ENCODE assay signal across 9 mouse cellular contexts in the genomic region with DNA sequence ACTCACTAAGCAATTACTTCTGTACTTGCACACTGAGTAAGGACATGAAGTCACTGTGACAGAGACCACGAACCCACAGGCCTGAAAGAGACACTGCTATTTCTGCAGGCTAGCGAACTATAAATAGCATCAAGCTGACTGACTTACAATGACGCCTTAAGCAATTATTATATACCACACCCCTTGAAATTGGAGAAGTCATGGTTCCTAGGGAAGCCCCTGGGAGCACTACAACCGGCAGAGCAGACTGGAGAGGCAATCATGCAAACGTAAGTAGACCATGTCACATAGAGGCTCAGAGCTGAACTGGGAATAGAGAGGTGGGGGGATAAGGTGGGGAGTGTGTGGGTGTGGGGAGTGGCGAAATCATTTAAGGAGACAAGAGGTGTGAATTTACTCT.
DNase-seq lines count a peak whose midpoint lies in the region; ATAC-seq and TF ChIP-seq lines count a peak whose summit lies in the region.
"Had no signal": no experiment of that assay in that cellular context is flagged by ENCODE, and none has a peak within 500 bp of the region (broad histone marks: within the 10 kb centered on the region; RNA-seq: fewer than 3 reads in every experiment).

No protein-coding gene starts in this region.

- no peaks in the 10 kb centered on the region for H3K27me3 ChIP-seq in hindbrain, postnatal 0 days (ENCODE audit: insufficient read depth, low read length)
- no peaks in the 10 kb centered on the region for H3K27me3 ChIP-seq in hindbrain, embryonic 11.5 days (ENCODE audit: control insufficient read depth, insufficient read depth, low read length)
- H3K27me3 ChIP-seq in intestine, embryonic 16.5 days (replicated peaks; ENCODE audit: control insufficient read depth, insufficient read depth, low read length) = no peaks in the 10 kb centered on the region
- H3K27me3 ChIP-seq in heart, embryonic 11.5 days (ENCODE audit: control insufficient read depth, insufficient read depth, low read length) = no peaks in the 10 kb centered on the region

- DNase-seq in hindbrain, postnatal 0 days (ENCODE audit: low spot score) = no peak
- no peak for DNase-seq in hindbrain, embryonic 11.5 days (ENCODE audit: low spot score)
- peak; percentile 65 for DNase-seq in 416B (ENCODE audit: low read depth)
- DNase-seq in lung, postnatal 36 days = peak; percentile 37
- DNase-seq in thymus, postnatal 10 days (ENCODE audit: low spot score in 2 of 2) = no peak
- DNase-seq: thymus, postnatal 25 days had no signal

- H3K36me3 ChIP-seq in hindbrain, postnatal 0 days (ENCODE audit: insufficient read depth, low read length) = no peaks in the 10 kb centered on the region
- no peaks in the 10 kb centered on the region for H3K36me3 ChIP-seq in hindbrain, embryonic 11.5 days (ENCODE audit: control insufficient read depth, insufficient read depth, low read length)
- H3K36me3 ChIP-seq in intestine, embryonic 16.5 days (ENCODE audit: control insufficient read depth, insufficient read depth, low read length) = no peaks in the 10 kb centered on the region
- no peaks in the 10 kb centered on the region for H3K36me3 ChIP-seq in heart, embryonic 11.5 days (ENCODE audit: control insufficient read depth, insufficient read depth, low read length)

- H3K9ac ChIP-seq in hindbrain, postnatal 0 days (replicated peaks; ENCODE audit: low read length) = no peak overlapping the region
- H3K9ac ChIP-seq in hindbrain, embryonic 11.5 days (ENCODE audit: low read depth, low read length) = no peak overlapping the region
- no peak overlapping the region for H3K9ac ChIP-seq in intestine, embryonic 16.5 days (ENCODE audit: low read depth, low read length)
- no peak overlapping the region for H3K9ac ChIP-seq in heart, embryonic 11.5 days (ENCODE audit: low read depth, low read length)

- H3K9me3 ChIP-seq in hindbrain, postnatal 0 days (ENCODE audit: low read length) = no peaks in the 10 kb centered on the region
- no peaks in the 10 kb centered on the region for H3K9me3 ChIP-seq in hindbrain, embryonic 11.5 days (ENCODE audit: control insufficient read depth, low read length)
- 0 out of 2 replicates have a peak, but pooled peaks cover 3% of the 10 kb centered on the region for H3K9me3 ChIP-seq in intestine, embryonic 16.5 days (ENCODE audit: control insufficient read depth, low read length)
- H3K9me3 ChIP-seq in heart, embryonic 11.5 days (replicated peaks; ENCODE audit: control insufficient read depth, low read length) = no peaks in the 10 kb centered on the region

- no peak for TF ChIP-seq CTCF in hindbrain, postnatal 0 days (IDR thresholded peaks at IDR 0.05; ENCODE audit: low read depth)

- WGBS in hindbrain, postnatal 0 days = 42% methylated on average over 6 of the region's 6 CpGs
- 53% methylated on average over 6 of the region's 6 CpGs for WGBS in hindbrain, embryonic 11.5 days
- WGBS in intestine, embryonic 16.5 days = 48% methylated on average over 6 of the region's 6 CpGs
- 45% methylated on average over 6 of the region's 6 CpGs for WGBS in heart, embryonic 11.5 days (ENCODE audit: insufficient replicate concordance)

- ATAC-seq in hindbrain, postnatal 0 days = peak; percentile 55; the same call in 1 of the 2 replicates
- no peak for ATAC-seq in hindbrain, embryonic 11.5 days (ENCODE audit: low FRiP score)
- peak; percentile 93 for ATAC-seq in common myeloid progenitor, adult 5-6 weeks (replicated peaks; ENCODE audit: low read depth, poor library complexity, severe bottlenecking)
- no peak for ATAC-seq in intestine, embryonic 16.5 days
- ATAC-seq in heart, embryonic 11.5 days (replicated peaks; ENCODE audit: insufficient number of reproducible peaks, low FRiP score, low TSS enrichment) = no peak

- H3K4me2 ChIP-seq in hindbrain, postnatal 0 days (ENCODE audit: low read depth, low read length) = no peak overlapping the region
- H3K4me2 ChIP-seq in hindbrain, embryonic 11.5 days (replicated peaks; ENCODE audit: low read depth, low read length) = no peak overlapping the region
- no peak overlapping the region for H3K4me2 ChIP-seq in intestine, embryonic 16.5 days (ENCODE audit: low read depth, low read length)
- H3K4me2 ChIP-seq in heart, embryonic 11.5 days = no peak overlapping the region

- H3K4me3 ChIP-seq in hindbrain, postnatal 0 days (ENCODE audit: low read length) = no peak overlapping the region
- no peak overlapping the region for H3K4me3 ChIP-seq in hindbrain, embryonic 11.5 days (ENCODE audit: low read depth, low read length)
- no peak overlapping the region for H3K4me3 ChIP-seq in intestine, embryonic 16.5 days (ENCODE audit: low read length)
- H3K4me3 ChIP-seq in heart, embryonic 11.5 days (ENCODE audit: low read depth, low read length) = no peak overlapping the region

- no peaks in the 10 kb centered on the region for H3K4me1 ChIP-seq in hindbrain, postnatal 0 days (ENCODE audit: insufficient read depth, low read length)
- H3K4me1 ChIP-seq in hindbrain, embryonic 11.5 days (replicated peaks; ENCODE audit: control insufficient read depth, insufficient read depth, low read length) = no peaks in the 10 kb centered on the region
- H3K4me1 ChIP-seq in intestine, embryonic 16.5 days (ENCODE audit: control insufficient read depth, insufficient read depth, low read length) = no peaks in the 10 kb centered on the region
- peaks cover 11% of the 10 kb centered on the region; the same call in 1 of the 2 replicates for H3K4me1 ChIP-seq in heart, embryonic 11.5 days (ENCODE audit: control insufficient read depth, insufficient read depth, low read length)

- no peak overlapping the region for H3K27ac ChIP-seq in hindbrain, postnatal 0 days
- no peak overlapping the region for H3K27ac ChIP-seq in hindbrain, embryonic 11.5 days (ENCODE audit: low read depth, low read length)
- no peak overlapping the region for H3K27ac ChIP-seq in intestine, embryonic 16.5 days (ENCODE audit: low read length)
- no peak overlapping the region for H3K27ac ChIP-seq in heart, embryonic 11.5 days (ENCODE audit: low read depth, low read length)

Comparison
In these comparisons a context has a peak if more than half of its experiments do, and no peak if none do; other contexts are left out.
1. ATAC-seq: peak in hindbrain, postnatal 0 days (single experiment) and common myeloid progenitor, adult 5-6 weeks (single experiment); none in hindbrain, embryonic 11.5 days (single experiment), intestine, embryonic 16.5 days (single experiment) and heart, embryonic 11.5 days (single experiment).
2. DNase-seq: peak in 416B (single experiment) and lung, postnatal 36 days (single experiment); none in hindbrain, postnatal 0 days (single experiment), hindbrain, embryonic 11.5 days (single experiment) and thymus, postnatal 10 days (0 of 2).